Mouse (Mus musculus) liver, adult 2 months (tissue): ENCODE measurements around the gene Mark4.

Source experiments
- CTCF ChIP-seq: fragments of 200-500 bp; IDR thresholded peaks from 2 replicates; pipeline ENCODE4 v1.5.1; 2011; ENCODE audit warnings: low read depth, low read length, control low read depth
- POLR2A ChIP-seq: fragments of 200-500 bp; IDR thresholded peaks from 2 replicates; pipeline ENCODE4 v1.6.1; 2011; ENCODE audit warnings: low read length, control low read depth; ENCODE audit not compliant: insufficient read depth; ENCODE audit errors: extremely low read depth

GRCm38 (mm10) chr7:19404476-19404875 is 54.1 kb downstream of the Mark4 start, which contains the start of gene Ckm:
- TF ChIP-seq CTCF: no peak
- no peak for TF ChIP-seq POLR2A
